Mouse (Mus musculus) lung, postnatal 0 days (tissue): ENCODE measurements around the gene Adamts4.

Source experiments
- CTCF ChIP-seq: IDR thresholded peaks from 2 replicates; pipeline ENCODE4 v1.5.1; 2016; ENCODE audit warnings: antibody characterized with exemption, mild to moderate bottlenecking
- EP300 ChIP-seq: IDR thresholded peaks from 2 replicates; pipeline ENCODE4 v1.6.1; 2016; ENCODE audit warnings: antibody characterized with exemption, mild to moderate bottlenecking, control low read depth

GRCm38 (mm10) chr1:171234538-171234937 lies 15.7 kb upstream of the Adamts4 start:
- no peak for TF ChIP-seq CTCF
- no peak for TF ChIP-seq EP300
